Mouse (Mus musculus) CD4-positive, CD25-positive, alpha-beta regulatory T cell, adult 4 months (primary cell): ENCODE results near the gene Prps1. TPM values are rescaled to one million over a fixed set of nuclear protein-coding genes. Genes with fewer than 3 reads are reported as not detected.
"Not testable (repeated sequence)": the region's sequence is repeated elsewhere in the genome, so short reads cannot be mapped to it uniquely, and the experiment has no call there.

Experiments used
- ATAC-seq: one replicate; pipeline ENCODE4 v1.8.0; 2017
- polyA plus RNA-seq, 2 experiments: library from polyadenylated mRNA; unstranded; fragments of 100-300 nt; shearing (Covaris generic); gene quantifications; one replicate each; pipeline ENCODE4 v1.2.1; 2017

Prps1 gene
- polyA plus RNA-seq, 2 experiments from 2014 or later = 43.8 to 45.7 TPM

DNA sequence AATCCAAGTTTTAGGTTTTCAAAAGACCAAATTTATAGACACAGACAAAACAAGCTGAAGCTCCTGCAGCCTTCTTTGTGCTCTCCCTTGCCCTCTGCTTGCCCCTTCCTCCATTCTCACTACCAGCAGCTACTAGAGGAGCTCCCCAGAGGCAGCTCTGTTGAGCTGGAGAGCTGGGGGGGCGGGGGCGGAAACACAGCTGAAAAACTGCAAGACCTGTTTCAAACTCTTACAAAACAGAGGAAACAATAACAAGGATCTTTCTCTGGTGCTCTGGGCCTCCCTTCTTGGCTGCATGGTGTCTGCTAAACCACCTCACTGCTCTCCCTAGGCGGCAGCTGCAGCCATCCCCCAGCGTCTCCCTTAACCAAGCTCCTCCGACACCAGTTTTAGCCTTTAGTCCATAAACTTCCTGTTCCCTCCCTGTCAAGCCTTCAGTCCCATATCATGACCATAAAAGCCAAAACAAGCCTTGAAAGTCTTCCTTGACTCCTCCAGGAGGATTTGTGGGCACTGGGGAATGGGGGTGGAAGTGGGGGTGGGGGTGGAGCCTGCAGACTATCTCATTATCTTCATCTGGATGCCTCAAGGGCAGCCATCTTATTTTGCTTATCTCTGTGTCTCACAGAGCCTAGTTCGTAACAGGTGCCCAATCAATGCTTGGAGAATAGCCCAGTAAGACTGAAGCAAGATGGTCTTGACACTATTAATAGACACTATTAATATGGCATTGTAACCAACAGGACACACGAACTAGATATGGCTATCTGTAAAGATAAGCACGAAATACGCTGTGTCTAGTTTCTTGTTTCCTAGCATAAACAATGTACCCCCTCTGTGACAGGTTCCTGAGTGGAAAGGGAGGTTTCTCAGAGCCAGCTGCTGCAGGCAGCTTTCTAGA lies 45.2 kb downstream of the Prps1 start:
- ATAC-seq = no peak

DNA sequence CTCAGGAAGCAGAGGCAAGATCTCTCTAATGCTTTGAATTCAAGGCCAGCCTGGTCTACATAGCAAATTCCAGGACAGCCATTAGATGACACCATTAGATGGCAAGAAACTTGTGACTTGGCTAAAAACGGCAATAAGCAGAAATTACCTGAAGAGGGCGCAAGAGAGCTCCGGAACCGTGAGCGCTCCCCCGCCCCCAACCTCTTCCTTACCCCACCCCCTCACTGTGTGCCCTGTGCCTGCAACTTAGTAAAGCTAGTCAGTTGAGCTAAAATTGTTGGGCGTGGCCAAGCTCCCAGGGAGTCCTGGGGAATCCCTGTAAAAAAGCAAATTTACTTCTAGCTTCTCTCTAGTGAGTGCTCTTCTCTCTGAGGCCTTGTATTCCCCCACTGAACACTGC lies 47.5 kb downstream of the Prps1 start:
- ATAC-seq = peak; percentile 47

DNA sequence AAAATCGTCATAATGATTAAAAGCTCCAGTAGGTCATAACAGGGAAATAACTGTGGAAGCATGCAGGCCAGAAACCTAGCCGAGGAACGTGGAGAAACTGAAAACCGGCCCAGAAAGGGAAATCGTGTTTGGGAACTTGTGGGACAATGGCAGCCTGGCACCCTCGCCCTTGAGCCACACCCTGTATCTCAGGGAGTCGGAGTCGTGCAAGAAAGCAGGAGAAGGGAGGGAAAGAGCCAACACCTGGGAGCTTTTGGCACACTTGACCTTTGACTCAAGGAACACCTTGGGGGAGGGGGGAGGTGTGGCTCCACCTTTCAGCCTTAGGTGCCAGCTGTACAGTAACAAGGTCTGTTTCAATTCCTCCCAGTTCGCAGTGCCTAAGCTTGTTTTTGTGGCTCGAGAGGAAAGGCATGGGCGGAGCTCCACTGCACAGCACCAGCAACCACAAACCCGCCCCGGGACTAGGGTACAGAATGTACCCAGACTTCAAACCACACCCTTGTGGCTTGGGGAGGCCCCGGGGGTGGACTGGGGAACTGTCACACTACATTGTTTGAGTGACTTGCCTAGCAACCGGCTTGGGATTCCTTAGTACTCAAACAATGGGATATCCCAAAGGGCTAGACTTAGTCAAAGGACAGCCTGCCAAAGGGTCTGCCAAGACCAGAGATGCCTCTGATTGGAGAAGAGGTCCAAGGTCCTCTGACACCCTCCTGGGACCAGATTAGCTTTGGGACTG lies 49.3 kb downstream of the Prps1 start:
- ATAC-seq = peak; percentile 88

DNA sequence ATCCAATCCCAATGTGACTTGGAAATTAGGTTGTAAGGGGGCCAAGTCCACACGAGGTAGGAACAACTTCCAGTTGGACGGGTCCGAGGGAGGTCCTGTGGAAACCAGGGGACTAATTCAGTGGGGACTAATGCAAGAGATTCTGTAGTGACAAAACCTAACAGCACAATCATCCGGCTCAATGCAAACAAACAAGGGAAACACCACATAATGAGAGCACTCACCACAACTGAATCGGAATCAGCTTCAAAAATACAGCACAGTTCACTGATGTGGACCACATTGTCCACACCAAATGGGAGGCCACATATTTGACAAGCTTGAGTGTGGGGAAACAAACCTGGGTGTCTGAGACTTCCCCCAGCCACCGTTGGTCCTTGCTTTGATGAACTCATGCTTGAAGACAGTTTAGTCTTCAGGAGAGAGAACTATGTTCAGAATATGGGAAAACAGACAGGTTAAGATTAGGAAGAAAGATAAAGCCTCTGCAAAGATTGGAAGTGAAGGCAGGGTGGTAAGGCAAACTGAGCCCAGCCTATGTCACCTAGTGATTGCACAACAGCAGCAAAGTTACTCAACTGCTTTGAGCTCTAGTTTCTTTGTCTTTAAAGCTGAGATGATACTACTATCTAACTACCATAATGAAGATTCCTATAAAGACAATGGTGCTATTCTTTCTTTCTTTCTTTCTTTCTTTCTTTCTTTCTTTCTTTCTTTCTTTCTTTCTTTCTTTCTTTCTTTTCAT lies 50.2 kb downstream of the Prps1 start:
- ATAC-seq = no peak

DNA sequence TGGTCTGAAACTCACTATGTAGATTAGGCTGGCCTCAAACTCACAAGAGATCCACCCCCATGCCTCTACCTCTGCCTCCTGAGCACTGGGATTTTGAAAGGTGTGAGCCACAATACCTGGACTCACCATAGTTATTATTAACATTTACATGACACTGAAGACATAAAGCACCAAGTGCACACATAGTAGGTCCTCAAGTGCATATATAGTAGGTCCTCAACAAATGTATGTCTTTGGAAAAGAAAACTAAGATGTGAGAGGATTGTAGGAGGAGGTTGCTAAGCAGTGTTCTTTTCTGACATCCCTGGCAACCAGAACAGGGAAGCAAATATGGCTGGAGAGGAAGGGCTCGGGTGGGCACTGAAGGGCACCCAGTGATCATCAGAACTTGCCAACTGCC lies 51.0 kb downstream of the Prps1 start:
- ATAC-seq = no peak

DNA sequence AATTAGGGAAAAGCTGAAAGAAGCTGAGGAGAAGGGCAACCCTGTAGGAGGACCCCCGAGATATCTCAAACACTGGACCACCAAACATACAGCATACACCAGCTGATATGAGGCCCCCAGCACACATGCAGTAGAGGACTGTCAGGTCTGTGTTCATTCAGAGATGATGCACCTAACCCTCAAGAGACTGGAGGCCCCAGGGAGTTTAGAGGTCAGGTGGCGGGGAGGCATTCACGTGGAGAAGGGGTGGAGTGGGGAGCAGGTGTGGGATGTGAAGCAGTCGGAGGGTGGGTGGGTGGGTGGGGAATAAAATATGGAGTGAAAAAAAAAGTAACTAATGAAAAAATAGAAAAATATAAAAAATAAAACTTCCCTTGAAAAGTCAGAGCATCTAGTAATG lies 52.4 kb downstream of the Prps1 start:
- not testable (repeated sequence) for ATAC-seq

DNA sequence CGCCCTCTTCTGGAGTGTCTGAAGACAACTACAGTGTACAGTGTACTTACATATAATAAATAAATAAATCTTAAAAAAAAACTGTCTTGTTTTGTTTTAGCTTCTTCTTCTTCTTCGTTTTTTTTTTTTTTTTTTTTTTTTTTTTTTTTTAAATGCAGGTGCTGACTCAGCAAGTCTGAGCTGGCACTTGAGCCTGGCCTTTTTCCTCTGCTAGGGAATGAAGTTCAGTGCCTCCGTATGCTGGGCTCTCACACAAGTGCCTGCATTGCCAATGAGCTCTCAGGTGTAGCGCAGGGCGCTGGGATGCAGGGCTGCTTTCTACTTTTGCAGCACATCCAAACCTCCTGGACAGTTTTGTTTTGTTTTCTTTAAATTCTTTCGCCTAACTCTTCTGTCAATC lies 53.4 kb downstream of the Prps1 start:
- no peak for ATAC-seq

DNA sequence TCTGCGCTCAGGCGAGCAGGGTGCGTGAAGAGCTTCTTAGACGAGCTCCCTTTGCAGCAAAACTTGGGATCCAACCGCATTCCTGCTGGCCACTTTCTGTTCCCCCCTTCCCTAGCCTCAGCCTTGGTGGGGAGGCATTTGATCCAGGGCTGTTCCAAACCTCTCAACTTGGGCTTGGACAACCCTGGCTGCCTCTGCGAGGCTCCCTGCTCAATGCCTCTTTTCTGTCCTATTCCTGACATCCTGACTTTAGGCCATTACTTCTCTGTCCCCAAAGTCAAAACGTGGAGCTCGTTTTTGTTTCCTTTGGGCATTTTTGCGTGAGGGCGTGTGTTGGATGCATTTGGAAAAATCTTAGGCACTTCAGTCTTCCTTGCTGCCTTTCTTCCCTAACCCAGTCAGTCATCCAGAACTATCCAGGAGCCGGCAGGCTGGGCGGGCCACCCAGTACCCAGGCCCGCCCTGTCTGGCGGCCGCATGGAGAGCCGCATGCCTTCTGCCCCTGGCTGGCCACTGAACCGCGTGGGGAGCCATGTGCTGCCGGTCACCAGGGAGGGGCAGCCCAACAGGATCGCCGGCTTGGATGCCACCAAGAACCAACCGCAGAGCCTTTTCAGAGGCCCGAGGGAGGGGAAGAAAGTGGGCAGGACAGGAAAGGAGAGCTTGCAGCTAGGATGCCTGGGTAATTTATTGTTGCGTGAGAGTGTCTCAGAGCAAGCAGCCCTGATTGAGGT lies 54.5 kb downstream of the Prps1 start:
- ATAC-seq = no peak

DNA sequence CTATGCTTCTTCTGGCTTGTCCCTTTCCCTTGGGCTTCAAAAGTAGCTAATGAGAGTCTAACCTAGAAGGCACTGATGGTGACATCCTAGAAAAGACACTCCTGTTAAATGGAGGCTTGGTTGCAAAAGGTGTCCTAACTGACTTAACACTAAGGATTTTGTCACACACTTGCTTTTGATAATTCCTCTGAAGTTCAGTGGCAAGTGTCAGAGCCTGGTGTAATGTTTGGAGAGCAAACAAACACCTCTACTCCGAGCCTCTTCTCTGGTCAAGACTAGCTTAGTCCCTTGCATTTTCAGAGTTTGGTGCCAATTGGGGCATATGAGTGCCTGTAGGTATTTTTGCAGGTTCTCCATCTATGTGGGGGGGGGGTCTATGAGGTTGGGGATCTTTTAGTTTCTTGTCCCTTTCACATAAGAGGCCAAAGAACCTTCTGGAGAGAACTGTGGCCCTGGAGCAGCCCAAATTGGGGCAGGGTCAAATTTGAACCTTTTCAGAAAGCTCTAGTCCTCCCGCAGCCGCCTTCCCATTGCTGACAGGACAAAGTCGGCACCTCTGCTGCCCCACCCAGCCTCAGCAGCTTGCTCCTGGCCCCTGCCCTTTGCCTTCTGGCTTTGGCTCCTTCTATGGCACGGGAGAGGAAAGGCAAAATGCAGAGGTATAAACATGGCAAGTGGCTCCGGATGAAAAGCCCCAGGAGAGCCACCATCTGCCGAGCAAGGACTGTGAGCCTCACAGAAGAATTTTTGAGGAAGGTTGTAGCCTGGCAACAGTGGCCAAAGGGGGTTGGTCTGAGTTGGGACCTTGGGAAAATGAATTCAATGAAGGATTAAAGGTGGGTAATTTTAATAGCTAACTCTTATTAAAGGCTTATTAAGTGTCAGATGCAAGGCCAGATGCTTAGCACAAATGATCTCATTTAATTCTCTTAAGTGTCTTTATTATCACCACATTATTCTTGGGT lies 55.6 kb downstream of the Prps1 start:
- ATAC-seq = no peak

DNA sequence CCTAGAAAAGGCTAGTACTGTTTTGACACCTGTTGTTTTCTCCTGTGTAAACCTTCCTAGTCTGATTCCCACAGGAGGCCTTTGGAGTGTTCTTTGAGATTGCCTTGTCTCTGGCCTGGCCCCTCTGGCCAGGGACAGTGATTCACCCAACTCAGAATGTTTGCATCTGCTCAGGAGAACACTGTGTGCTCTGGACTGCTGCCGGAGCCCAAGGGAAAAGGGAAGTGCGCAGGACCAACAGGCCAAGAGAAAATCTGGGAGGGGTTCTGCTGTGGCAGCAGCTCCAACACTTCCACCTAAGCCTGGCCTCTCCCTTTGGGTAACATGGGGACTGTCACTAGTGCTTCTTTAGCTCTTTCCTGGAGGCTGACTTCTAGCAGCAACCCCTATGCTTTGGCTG lies 57.0 kb downstream of the Prps1 start:
- no peak for ATAC-seq

DNA sequence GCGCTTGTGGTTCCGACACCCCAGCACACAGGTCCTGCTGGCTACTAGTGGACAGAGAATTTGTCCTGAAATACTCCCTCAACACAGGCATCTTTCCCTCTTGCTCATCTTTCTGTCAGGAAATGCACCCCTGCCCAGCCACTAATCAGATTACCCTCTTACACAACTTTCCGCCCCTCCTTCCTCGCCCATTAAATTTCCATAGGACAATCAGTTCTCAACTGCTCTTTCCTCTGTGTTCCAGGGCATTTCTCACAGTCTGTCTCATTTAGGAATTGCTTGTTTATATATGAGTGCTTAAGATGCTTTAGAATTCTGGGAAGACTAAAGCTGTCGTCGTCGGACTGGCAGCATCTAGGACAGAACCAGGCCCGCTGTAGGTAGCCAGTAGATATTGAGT lies 61.9 kb downstream of the Prps1 start:
- ATAC-seq = no peak

DNA sequence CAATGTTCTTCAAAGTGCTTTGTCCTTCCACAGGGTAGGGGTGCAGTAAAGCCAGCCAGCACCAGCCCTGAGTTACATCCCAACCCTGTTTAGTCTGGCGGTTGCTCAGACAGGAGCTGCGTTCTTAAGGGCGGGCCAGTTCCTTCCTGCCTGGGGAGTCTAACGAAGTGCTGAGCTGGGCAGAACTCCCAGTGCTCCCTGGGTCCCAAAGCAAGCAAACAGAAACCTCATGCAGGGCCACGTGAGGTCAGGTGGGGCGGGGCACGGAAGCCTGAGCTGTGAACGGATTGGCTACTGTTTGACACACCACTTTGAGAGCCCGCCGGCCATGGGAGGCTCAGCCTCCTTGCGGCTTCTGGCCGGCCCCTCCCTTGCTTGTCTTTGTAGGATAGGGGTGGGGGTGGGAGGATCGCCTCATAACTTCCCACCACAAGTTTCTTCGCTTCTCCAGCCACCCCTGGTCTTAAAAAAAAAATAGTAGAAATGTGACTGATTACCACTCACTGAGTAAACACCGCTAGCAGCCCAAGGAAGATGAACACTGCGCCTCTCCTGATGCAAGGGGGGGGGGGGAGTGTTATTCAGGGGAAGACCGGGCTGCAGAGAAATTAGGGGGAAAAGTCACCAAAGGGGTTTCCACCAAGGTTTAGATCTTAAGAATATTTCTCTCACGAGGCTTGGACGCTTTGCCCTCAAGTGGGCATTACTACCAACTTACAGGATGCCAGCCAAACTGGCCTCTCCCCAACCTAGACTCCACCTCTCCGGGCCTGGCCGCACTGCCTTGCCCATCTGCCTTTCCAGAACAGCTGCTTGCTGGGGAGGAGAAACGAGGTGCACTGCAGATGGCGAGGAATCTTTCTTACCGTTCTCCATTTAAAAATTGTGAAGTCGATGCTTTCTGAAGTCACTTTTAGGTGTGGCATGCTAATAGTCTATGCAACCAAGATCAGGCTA lies 64.0 kb downstream of the Prps1 start:
- peak; percentile 98 for ATAC-seq

DNA sequence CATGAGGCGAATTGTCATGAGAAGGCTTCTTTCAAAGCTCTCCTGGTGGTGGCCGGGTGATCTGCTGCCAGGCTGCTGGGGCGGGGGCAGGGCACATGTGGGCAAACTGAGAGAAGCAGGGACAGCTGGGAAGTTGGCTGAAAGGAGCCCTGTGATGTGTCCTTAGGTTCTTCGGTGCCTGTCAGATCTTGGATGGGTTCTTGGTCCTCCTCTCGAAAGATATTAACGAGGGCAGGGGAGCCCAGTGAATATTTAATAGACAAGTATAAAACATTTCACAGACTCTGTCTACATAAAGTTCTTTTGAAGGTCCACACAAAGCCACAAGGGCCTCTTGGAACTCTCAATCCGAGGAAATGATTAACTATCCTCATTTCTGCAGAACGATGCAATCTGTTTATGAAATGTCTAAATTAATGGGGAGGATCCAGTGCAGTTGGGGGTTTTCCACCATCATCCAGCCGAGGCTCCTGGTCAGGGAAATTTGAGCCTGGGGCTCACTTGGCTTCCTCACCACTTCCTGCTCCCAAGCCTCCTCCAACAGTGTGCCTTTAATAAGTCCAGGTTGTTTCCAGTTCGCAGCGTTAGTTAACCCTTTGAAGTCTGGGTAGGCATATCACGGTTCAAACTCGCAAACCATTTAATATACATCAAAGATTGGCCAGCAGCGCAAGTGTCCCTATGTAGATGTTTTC lies 65.8 kb downstream of the Prps1 start:
- ATAC-seq = no peak

DNA sequence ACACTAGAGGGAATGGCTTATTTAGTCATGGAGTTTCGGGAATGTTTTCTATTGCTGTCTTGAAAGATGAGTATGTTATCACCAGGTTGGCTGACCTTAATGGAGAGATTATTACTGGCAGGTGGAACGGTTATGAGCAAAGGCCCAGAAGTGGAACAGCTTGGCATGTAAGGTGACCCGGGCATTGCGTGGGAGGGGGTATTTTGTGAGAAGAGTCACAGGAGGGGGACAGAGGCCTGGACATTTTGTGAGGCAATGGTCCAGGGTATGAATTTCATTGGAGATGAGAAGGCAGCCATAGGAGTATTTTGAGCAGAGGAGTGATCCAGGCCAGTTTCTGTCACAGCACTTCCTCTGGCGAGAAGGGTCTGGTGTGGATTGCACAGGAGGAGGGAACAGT lies 67.8 kb downstream of the Prps1 start:
- ATAC-seq = no peak

Other genes with a start within 250 kb of the Prps1 start
- under 1 TPM in 1 of 2 experiments, not detected in 1; 0.09 TPM for gene Frmpd3, start 114.3 kb upstream of the Prps1 start, polyA plus RNA-seq
- gene Tsc22d3, start 144.0 kb downstream of the Prps1 start, polyA plus RNA-seq = 100 to 1,000 TPM; 366 to 590 TPM
- 1 to 10 TPM; 1.1 to 2.1 TPM for gene Mid2, start 208.0 kb downstream of the Prps1 start, polyA plus RNA-seq